Mouse (Mus musculus): ENCODE measurements around the gene Ece1. TPM values are rescaled to one million over a fixed set of nuclear protein-coding genes. Genes with fewer than 3 reads are reported as not detected.
"Not testable (repeated sequence)": the region's sequence is repeated elsewhere in the genome, so short reads cannot be mapped to it uniquely, and the experiment has no call there.

Gene Ece1
- total RNA-seq, 2 experiments from 2014 or later, result 70.5 to 72.2 TPM

DNA sequence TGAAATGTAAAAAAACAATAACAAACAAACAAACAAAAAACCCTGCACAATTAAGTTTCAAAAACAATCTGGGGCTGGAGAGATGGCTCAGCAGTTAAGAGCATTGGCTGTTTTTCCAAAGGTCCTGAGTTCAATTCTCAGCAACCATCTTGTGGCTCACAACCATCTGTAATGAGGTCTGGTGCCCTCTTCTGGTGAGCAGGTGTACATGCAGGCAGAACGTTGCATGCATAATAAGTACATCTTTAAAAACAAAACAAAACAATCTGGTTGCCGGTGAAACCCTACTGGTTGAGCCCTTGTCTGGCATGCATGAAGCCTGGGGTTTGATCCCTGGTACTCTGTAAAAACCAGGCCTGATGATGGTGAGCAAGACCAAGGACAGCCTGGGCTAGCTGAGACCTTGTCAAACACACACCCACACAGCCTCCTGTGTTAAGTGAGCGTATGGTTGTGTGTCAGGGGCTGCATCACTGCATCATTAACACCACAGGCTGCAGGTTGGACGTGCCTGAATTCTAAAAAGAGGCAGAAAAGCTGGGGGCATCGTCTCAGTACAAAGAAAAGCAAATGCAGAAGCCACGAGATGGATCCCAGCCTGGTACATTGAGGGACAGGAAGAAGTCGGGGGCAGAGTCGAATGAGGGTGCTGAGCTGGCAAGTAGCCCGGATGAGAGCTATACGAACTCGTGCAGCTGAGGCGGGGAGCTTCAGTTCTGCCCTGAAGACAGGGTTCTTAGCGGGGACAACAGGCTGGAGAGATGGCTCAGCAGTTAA lies 98.0 kb downstream of the Ece1 start:
- intact Hi-C loops (cut with DNase I), result loop anchor here (10.0 kb wide), 3 partner anchors 145 to 355 kb away; no protein-coding TSS in a partner anchor
- peak; percentile 50 to 87 for DNase-seq (ENCODE audit: low spot score in 2 of 2)

DNA sequence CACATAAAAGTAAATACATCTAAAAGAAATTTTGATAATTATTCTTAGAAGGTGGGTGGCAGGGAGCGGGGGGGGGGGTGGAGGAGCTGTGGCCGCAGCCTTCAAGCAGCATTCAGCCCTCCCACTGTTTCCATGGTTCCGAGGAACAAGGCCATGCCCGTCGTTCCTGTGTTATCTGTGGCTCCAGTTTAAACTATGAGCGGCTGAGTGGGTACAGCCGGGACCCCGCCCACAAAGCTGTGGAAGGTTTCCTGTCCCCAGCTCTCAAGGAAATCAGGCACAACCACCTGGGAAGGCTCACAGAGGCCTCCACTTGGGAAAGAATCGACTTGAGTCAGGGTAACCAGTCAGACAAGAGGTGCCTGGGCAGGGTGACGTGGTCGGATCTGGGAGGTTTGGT lies 98.7 kb downstream of the Ece1 start:
- DNase-seq (ENCODE audit: low spot score in 2 of 2), result peak in 1 of 2 experiments; percentile 48
- intact Hi-C loops (cut with DNase I), result loop anchor here (10.0 kb wide), 2 partner anchors 144 to 354 kb away; no protein-coding TSS in a partner anchor

DNA sequence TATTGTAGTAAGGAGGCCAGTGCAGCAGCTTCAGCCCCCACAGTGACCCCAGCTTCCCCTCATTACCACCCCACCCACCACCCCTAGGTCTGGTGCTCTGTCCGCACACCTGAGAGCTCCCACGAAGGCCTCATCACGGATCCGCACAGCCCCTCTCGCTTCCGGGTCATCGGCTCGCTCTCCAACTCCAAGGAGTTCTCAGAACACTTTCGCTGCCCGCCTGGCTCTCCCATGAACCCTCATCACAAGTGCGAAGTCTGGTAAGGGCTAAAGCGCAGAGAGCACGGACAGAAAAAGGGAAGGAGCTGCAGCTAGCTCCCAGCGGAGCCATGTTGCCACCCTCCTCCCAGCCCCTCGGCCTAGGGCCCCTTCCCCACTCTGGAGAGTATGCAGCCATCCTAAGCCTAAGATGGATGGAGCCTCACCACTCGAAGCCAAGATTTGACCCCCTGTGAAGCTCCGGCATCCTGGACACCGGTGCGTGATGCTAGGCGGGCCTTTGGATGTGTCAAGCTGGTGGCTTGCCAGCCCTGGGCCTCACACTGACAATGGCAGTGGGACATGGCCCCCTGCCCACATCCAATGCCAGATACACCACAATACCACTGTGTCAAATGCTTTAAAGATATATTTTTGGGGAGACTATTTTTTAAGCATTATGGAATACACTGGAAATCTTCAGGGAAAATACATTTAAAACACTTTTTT lies 100.8 kb downstream of the Ece1 start:
- intact Hi-C loops (cut with DNase I), result loop anchor here (10.0 kb wide), 2 partner anchors 142 to 352 kb away; no protein-coding TSS in a partner anchor
- no peak for DNase-seq (ENCODE audit: low spot score in 2 of 2)

DNA sequence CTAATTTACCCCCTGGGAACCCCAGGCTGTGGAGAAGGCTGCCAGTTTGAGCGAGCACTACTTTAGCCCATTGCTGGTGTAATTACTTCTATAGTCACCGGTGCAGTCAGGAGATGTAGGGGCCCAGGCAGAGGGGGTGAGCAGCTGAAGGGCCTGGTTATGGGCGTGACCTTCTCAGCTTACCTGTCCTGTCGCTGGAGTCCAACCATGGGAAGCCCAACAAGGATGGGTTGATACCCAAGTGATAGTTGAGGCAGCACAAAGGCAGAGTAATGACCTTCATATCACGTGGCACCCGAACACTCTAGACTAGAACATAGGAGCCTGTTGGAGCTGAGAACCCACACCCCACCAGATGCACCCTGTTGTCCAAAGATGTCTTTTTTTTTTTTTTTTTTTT lies 101.4 kb downstream of the Ece1 start:
- intact Hi-C loops (cut with DNase I), result loop anchor here (10.0 kb wide), 2 partner anchors 141 to 351 kb away; no protein-coding TSS in a partner anchor
- DNase-seq (ENCODE audit: low spot score in 2 of 2), result no peak

DNA sequence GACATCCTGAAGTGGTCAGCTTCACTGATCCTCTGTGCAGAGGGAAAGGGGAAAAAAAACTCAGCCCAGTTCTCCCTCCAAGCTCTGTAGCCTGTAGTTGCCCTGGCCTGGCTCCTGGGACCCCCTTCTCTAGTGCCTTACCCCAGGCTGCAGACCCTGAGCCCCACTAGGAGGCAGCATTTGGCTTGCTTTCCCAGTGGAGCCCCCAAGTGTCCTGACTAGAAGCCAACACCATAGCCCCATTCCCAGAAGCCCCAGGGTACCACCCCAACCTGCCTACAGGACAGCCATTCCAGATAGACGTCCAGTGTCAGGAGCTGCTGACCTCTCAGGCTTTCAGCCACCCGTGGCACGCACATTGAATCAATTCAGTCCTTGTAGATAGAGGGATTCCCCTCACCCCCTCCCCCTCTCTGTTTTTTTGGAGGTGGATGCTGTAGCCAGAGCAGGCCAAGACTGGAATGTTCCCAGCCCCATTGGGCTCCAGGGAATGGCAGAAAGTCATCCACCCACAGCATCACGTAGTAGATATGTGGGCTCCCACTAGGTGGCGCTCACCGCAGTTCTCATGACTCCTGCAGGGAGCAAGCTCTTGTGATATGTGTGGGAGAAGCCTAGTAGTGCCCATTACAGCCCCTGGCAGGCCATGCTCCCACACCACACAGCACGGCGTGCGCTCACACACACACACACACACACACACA lies 102.0 kb downstream of the Ece1 start:
- peak; percentile 82 to 93 for DNase-seq (ENCODE audit: low spot score in 2 of 2)
- intact Hi-C loops (cut with DNase I), result loop anchor here (10.0 kb wide), 2 partner anchors 141 to 351 kb away; no protein-coding TSS in a partner anchor

DNA sequence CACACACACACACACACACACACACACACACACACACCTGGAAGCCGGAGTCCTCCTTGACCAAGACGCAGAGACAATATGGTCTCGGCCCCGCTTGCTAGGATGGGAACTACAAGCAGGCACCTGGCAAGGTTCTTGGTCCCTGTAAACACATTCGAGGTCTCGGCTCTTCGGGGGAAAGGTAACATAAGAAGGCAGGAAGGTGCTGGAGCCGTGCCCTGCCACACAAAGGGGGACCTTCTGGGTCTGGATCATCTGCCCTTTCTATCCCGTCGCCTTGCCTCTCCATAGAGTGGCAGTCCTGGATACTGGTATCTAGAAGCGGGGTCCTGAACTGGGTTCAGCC lies 102.5 kb downstream of the Ece1 start:
- intact Hi-C loops (cut with DNase I), result loop anchor here (10.0 kb wide), 2 partner anchors 140 to 350 kb away; no protein-coding TSS in a partner anchor

DNA sequence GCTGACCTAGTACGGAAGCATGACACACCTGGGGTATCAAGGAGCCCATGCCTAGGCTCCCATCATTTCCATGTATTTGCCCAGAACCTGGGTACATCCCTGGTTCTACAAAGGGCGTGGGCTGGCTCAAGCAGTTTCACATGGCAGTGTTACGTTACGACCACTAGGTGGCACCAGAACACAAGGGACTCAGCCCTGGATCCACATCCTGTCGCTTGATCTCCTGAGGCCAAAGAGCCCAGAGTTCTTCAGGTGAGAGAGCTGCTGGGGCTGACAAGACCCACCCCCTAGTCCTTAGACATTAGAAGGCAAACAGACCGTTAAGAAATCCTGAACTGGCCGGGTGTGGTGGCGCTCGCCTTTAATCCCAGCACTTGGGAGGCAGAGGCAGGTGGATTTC lies 106.2 kb downstream of the Ece1 start:
- intact Hi-C loops (cut with DNase I), result loop anchor here (10.0 kb wide), 2 partner anchors 137 to 347 kb away; no protein-coding TSS in a partner anchor
- DNase-seq (ENCODE audit: low spot score in 2 of 2), result peak; percentile 78 to 86

More for the DNA sequence above, 102.5 kb downstream of the Ece1 start:
- no peak for DNase-seq (ENCODE audit: low spot score in 2 of 2)

DNA sequence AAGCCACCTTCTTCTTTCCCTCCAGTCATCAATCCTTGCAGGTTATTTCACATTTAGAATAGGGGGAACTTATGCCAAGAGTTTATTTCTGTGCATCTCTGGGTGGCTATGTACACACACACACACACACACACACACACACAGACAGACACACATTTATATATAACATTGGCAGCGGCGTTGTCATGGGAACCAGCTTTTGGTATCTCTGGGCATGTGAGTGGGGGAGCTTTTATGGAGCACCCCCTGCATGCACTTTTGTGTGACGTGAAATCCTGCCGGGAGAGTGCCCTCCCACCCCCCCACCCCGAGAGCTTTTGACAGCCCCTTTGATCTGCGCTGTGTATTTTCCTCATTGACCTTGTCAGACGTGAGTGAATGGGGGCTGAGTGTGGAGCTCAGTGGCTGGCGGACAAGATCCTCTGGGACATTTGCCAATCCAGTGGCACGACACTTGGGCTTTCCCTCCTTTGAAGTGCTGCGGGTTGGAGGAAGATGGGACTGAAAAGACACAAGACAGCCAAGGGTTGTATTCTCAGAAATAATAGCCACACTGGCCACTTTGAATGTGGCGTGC lies 108.7 kb downstream of the Ece1 start:
- intact Hi-C loops (cut with DNase I); DNase-seq (ENCODE audit: low spot score in 2 of 2): not testable (repeated sequence)

DNA sequence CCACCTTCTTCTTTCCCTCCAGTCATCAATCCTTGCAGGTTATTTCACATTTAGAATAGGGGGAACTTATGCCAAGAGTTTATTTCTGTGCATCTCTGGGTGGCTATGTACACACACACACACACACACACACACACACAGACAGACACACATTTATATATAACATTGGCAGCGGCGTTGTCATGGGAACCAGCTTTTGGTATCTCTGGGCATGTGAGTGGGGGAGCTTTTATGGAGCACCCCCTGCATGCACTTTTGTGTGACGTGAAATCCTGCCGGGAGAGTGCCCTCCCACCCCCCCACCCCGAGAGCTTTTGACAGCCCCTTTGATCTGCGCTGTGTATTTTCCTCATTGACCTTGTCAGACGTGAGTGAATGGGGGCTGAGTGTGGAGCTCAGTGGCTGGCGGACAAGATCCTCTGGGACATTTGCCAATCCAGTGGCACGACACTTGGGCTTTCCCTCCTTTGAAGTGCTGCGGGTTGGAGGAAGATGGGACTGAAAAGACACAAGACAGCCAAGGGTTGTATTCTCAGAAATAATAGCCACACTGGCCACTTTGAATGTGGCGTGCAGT lies 112.9 kb downstream of the Ece1 start:
- not testable (repeated sequence) for DNase-seq (ENCODE audit: low spot score in 2 of 2)

DNA sequence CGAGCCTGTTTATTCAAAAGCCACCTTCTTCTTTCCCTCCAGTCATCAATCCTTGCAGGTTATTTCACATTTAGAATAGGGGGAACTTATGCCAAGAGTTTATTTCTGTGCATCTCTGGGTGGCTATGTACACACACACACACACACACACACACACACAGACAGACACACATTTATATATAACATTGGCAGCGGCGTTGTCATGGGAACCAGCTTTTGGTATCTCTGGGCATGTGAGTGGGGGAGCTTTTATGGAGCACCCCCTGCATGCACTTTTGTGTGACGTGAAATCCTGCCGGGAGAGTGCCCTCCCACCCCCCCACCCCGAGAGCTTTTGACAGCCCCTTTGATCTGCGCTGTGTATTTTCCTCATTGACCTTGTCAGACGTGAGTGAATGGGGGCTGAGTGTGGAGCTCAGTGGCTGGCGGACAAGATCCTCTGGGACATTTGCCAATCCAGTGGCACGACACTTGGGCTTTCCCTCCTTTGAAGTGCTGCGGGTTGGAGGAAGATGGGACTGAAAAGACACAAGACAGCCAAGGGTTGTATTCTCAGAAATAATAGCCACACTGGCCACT lies 117.1 kb downstream of the Ece1 start:
- DNase-seq (ENCODE audit: low spot score in 2 of 2); intact Hi-C loops (cut with DNase I): not testable (repeated sequence)

More for the DNA sequence above, 112.9 kb downstream of the Ece1 start:
- intact Hi-C loops (cut with DNase I), result not testable (repeated sequence)

DNA sequence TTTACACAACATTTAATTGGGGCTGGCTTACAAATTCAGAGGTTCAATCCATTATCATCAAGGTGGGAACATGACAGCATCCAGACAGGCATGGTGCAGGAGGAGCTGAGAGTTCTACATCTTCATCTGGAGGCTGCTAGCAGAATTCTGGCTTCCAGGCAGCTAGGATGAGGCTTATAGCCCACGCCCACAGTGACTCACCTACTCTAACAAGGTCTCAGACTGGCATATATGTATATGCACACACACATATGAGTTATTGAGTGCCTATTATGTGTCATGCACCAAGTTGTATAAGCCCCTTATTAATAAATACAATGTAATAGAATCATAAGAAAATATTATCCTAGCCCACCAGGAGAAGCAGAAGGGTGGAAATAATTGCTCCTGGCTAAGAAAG lies 120.8 kb downstream of the Ece1 start:
- DNase-seq (ENCODE audit: low spot score in 2 of 2), result peak in 1 of 2 experiments; percentile 43
- intact Hi-C loops (cut with DNase I), result no loop called here

DNA sequence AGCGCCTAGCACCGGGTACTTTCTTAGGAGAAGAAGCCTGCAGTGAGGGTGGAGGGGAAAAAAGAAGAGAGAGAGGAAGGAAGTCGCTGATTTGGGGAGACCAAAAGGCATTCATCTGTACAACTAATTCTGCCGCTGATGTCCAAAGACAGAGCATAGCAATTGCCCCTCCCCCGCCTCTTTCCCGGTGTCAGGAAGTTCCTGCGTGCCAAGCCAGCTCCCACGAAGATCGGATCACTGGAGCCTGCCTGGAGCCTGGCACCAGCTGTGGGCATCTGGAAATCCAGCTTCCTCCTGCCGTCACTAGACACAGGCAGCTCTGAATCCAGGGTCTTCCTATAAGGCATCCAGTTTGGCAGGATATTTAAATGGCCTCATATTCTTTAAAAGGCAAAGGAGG lies 122.2 kb downstream of the Ece1 start:
- peak in 1 of 2 experiments; percentile 2 for DNase-seq (ENCODE audit: low spot score in 2 of 2)

DNA sequence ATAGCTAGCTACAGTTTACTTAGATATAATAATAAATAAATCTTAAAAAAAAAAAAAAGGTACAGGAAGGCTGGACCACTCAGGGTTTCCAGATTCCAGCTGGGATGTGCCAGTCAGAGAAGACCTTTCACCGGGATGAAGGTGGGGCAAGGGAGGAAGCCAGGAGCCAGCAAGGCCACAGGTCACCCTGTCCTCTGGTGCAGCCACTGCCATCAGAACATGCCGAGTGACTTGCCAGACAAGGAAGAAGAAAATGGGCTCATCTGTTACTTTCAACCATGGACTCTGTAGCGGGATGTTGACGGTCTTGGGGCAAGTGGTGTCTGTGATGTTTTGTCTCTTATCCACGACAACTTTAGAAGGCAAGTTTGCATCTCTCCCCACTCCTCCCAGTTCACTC lies 122.7 kb downstream of the Ece1 start:
- intact Hi-C loops (cut with DNase I), result no loop called here
- no peak for DNase-seq (ENCODE audit: low spot score in 2 of 2)

More for the DNA sequence above, 122.2 kb downstream of the Ece1 start:
- intact Hi-C loops (cut with DNase I), result no loop called here

DNA sequence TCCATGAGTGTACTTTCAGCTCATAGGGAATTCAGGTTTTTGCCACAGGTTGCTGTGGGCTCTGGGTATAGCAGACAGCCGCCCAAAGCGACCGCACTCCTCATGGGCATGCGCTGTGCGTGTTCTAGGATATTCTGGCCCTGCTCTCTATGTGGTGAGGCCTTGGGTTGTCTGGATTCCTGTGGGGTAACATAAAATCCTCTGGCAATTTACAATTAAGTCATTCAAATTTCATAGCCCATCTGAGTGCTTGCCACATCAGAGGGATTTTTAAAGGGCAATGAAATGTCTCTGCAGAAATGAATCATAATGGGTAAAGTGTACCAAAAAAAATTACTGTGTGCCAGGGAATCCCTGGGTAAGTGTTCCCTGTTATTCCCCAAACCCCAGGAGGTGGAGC lies 127.4 kb downstream of the Ece1 start:
- intact Hi-C loops (cut with DNase I), result no loop called here
- DNase-seq (ENCODE audit: low spot score in 2 of 2), result no peak

DNA sequence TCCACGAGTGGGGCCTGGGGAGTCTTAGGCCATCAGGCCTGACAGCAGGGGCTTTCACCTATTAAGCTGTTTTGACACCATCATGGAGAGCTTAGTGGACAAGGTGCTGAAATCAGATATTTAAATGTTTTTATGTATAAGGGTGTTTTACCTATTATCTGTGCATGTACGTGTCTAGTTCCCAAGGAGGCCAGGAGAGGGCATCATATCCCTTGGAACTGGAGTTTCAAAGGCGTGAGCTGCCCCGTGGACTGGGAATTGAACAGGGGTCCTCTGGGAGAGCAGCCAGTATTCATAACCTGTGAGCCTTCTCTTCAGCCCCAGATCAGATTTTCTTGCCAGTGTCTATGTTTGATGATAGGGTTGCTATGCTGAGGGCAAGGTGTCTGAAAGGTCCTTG lies 128.4 kb downstream of the Ece1 start:
- DNase-seq (ENCODE audit: low spot score in 2 of 2), result no peak
- intact Hi-C loops (cut with DNase I), result loop anchor here (10.0 kb wide), 1 partner anchor 114 kb away; no protein-coding TSS in a partner anchor

DNA sequence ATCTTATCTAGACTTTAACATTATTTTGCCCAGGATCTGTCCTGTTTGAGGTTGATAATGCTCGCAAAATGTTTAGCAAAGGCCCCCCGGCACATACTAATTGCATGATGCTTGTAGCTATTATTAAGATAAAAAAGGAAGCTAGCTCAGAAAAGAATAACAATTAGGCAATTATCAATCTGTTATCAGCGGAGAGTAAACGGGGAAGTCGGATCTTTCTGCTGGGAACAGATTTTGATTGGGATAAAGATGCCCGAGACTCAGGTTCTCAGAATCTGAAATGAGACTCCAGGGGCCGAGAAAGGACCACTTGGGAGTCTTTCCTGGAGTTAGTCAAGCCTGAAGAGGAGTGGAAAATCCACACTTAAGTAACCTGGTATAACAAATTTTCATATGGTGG lies 129.2 kb downstream of the Ece1 start:
- intact Hi-C loops (cut with DNase I), result loop anchor here (10.0 kb wide), 1 partner anchor 114 kb away; no protein-coding TSS in a partner anchor
- DNase-seq (ENCODE audit: low spot score in 2 of 2), result no peak

DNA sequence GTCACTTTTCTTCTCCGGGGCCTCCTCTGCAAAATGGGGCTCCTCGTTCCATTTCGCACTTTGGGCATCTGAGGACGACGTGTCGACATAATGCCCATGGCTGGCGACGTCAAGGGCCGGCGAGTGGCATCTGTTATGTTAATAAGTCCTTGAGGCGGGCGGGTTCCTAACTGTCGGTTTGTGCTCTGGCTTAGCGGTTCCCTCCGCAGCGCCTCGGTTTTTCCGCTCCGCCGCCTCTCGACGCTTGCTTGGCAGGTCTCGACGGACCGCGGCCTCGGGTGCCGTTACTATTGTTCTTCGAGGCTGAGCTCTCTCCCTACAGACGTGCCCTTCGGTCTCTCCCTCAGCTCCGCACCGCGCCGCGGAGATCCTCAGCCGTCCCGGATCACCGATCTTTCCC lies 130.9 kb downstream of the Ece1 start, which contains the start of gene Eif4g3:
Eif4g3 (plus strand) TSS at position 133 of the 400 bp plus-strand sequence.
- intact Hi-C loops (cut with DNase I), result loop anchor here (10.0 kb wide), 1 partner anchor 112 kb away; no protein-coding TSS in a partner anchor
- no peak for DNase-seq (ENCODE audit: low spot score in 2 of 2)

DNA sequence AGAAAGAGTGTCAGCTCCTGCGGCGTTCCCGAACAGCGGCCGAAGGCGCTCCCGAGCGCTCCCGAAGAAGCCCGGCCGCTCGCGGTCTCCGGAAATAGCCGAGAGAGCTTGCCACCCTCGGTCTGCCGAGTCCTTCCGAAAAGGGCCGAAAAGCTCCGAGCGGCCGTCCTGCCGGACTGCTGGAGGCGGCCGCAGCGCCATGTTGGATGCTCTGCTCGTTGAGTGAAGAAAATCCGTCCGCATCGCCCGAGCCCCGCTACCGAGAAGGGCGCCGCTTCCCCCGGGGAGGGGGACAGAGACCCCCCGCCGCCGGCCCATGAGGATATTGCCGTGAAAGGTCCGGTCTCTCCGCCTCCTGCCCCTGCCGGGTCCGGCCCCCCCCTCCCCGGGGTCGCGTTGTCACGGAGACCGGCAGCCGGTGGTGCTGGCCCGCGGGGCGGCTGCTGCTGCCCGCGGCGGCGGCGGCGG lies 131.3 kb downstream of the Ece1 start:
- intact Hi-C loops (cut with DNase I), result loop anchor here (10.0 kb wide), 1 partner anchor 111 kb away; no protein-coding TSS in a partner anchor
- DNase-seq (ENCODE audit: low spot score in 2 of 2), result peak; percentile 99 to 100
